Mouse (Mus musculus) heart, postnatal 0 days (tissue): ENCODE data around the gene Greb1.

Source experiments
- CTCF ChIP-seq: IDR thresholded peaks from 2 replicates; pipeline ENCODE4 v1.5.1; 2016; ENCODE audit warnings: antibody characterized with exemption, control low read depth, low read depth
- EP300 ChIP-seq: IDR thresholded peaks from 2 replicates; pipeline ENCODE4 v1.6.1; 2016; ENCODE audit warnings: antibody characterized with exemption, low read depth

DNA sequence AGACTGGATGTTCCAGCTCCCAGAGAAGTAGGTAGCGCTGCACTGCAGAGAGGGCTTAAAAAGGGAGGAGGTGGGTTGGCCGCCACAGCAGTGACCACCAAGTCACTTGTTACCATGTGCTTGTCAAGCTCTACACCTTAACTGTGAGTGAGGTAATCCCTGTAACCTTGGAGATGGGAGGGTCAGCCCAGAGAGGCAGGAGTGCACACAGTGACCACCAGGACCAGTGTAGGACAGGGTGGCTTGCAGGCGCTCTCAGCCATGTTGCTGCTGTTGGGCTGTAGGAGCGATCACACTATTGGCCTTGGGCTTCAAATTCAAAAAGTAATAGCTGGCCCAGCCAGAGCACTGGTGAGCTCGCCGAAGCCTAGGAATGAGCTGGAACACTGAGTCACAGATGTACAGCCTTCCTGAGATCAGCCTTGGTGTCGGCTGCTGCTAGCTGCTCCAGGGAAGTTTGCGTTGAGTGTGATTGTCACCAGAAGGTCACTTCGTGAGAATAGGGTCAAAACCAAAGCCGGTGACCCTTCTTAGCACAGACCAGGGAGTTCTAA, 21.6 kb upstream of the Greb1 start:
- TF ChIP-seq CTCF (no peak), EP300 (no peak)
